Mouse (Mus musculus): ENCODE measurements at regions not wholly inside any gene's neighbourhood (a gene's known extent, or its start where the extent isn't known, plus 50 kb on each side); places are given as distances from the start of the nearest gene placed in this dataset.

- no peak for TF ChIP-seq CTCF (conservative IDR thresholded peaks at IDR 0.05; ENCODE audit: low read length)
- TF ChIP-seq NANOG (IDR thresholded peaks at IDR 0.05; ENCODE audit: borderline replicate concordance, low read length) = no peak
Measured at GRCm38 (mm10) chr16:93292181-93292834, 311.6 kb downstream of the Setd4 start.

Data from E14TG2a.4 (cell line).